In genomic region chr19:57970342-57970895, GRCm38 (mm10) we compare ENCODE assay signal across 17 mouse cellular contexts.
DNase-seq lines count a peak whose midpoint lies in the region; ATAC-seq and TF ChIP-seq lines count a peak whose summit lies in the region.
"Had no signal": no experiment of that assay in that cellular context is flagged by ENCODE, and none has a peak within 500 bp of the region (broad histone marks: within the 10 kb centered on the region; RNA-seq: fewer than 3 reads in every experiment).

No protein-coding gene starts in this region.

- 85% methylated on average over 13 of the region's 13 CpGs for WGBS in forebrain, embryonic 15.5 days
- 86% methylated on average over 13 of the region's 13 CpGs for WGBS in forebrain, embryonic 16.5 days
- WGBS in liver, postnatal 0 days (ENCODE audit: insufficient replicate concordance), result 62% methylated on average over 13 of the region's 13 CpGs
- WGBS in kidney, adult 2 months, result 79% methylated on average over 13 of the region's 13 CpGs

- H3K27ac ChIP-seq in forebrain, embryonic 15.5 days (replicated peaks), result peak overlapping the region; percentile 50
- H3K27ac ChIP-seq in forebrain, embryonic 16.5 days (ENCODE audit: low read length), result no peak overlapping the region
- no peak overlapping the region for H3K27ac ChIP-seq in liver, postnatal 0 days (ENCODE audit: low read depth)
- H3K27ac ChIP-seq in CH12.LX (ENCODE audit: insufficient read depth, low read depth), result no peak overlapping the region
- no peak overlapping the region for H3K27ac ChIP-seq in kidney, adult 2 months (ENCODE audit: insufficient read depth, low read depth, low read length)
- H3K27ac ChIP-seq: liver, embryonic 14.5 days; midbrain, embryonic 15.5 days; stomach, embryonic 15.5 days had no signal

- no peaks in the 10 kb centered on the region for H3K36me3 ChIP-seq in forebrain, embryonic 15.5 days
- H3K36me3 ChIP-seq in forebrain, embryonic 16.5 days (ENCODE audit: control insufficient read depth, insufficient read depth), result no peaks in the 10 kb centered on the region
- no peaks in the 10 kb centered on the region for H3K36me3 ChIP-seq in liver, postnatal 0 days (replicated peaks; ENCODE audit: insufficient read depth, low read length)
- H3K36me3 ChIP-seq in CH12.LX (replicated peaks in 1 of 2; ENCODE audit: control insufficient read depth in 1 of 2, insufficient read depth in 1 of 2, low read length in 1 of 2), result peaks cover 0 to 2% of the 10 kb centered on the region in 2 experiments
- H3K36me3 ChIP-seq in kidney, adult 2 months (ENCODE audit: control insufficient read depth, insufficient read depth, low read length), result no peaks in the 10 kb centered on the region
- H3K36me3 ChIP-seq: G1E; midbrain, embryonic 15.5 days; stomach, embryonic 15.5 days had no signal

- H3K9me3 ChIP-seq in forebrain, embryonic 15.5 days, result no peaks in the 10 kb centered on the region
- H3K9me3 ChIP-seq in forebrain, embryonic 16.5 days (ENCODE audit: control insufficient read depth, low read length), result no peaks in the 10 kb centered on the region
- no peaks in the 10 kb centered on the region for H3K9me3 ChIP-seq in liver, postnatal 0 days (ENCODE audit: low read length)
- H3K9me3 ChIP-seq in CH12.LX (replicated peaks; ENCODE audit: low read length), result no peaks in the 10 kb centered on the region
- H3K9me3 ChIP-seq: heart, embryonic 12.5 days; midbrain, embryonic 15.5 days; stomach, embryonic 15.5 days had no signal

- no peaks in the 10 kb centered on the region for H3K27me3 ChIP-seq in forebrain, embryonic 15.5 days
- no peaks in the 10 kb centered on the region for H3K27me3 ChIP-seq in forebrain, embryonic 16.5 days (replicated peaks; ENCODE audit: control insufficient read depth, insufficient read depth, low read length)
- no peaks in the 10 kb centered on the region for H3K27me3 ChIP-seq in liver, postnatal 0 days (ENCODE audit: insufficient read depth, low read length)
- no peaks in the 10 kb centered on the region for H3K27me3 ChIP-seq in CH12.LX (replicated peaks)
- no peaks in the 10 kb centered on the region for H3K27me3 ChIP-seq in kidney, adult 2 months (replicated peaks; ENCODE audit: control insufficient read depth, insufficient read depth, low read length)
- H3K27me3 ChIP-seq: heart, embryonic 12.5 days; midbrain, embryonic 15.5 days; stomach, embryonic 15.5 days had no signal

- H3K4me2 ChIP-seq in forebrain, embryonic 15.5 days (replicated peaks), result no peak overlapping the region
- H3K4me2 ChIP-seq in forebrain, embryonic 16.5 days (ENCODE audit: low read length), result no peak overlapping the region
- no peak overlapping the region for H3K4me2 ChIP-seq in liver, postnatal 0 days (ENCODE audit: low read depth, low read length)
- peak overlapping the region; percentile 61; the same call in 1 of the 2 replicates for H3K4me2 ChIP-seq in CH12.LX (ENCODE audit: insufficient read depth, low read depth, poor library complexity, severe bottlenecking)
- H3K4me2 ChIP-seq: heart, embryonic 12.5 days; midbrain, embryonic 15.5 days; stomach, embryonic 15.5 days had no signal

- H3K4me1 ChIP-seq in forebrain, embryonic 15.5 days, result peaks cover 2% of the 10 kb centered on the region; the same call in 1 of the 2 replicates
- H3K4me1 ChIP-seq in forebrain, embryonic 16.5 days (replicated peaks; ENCODE audit: control insufficient read depth, insufficient read depth, low read length), result 0 out of 2 replicates have a peak, but pooled peaks cover 5% of the 10 kb centered on the region
- no peaks in the 10 kb centered on the region for H3K4me1 ChIP-seq in liver, postnatal 0 days (ENCODE audit: insufficient read depth)
- H3K4me1 ChIP-seq in CH12.LX (ENCODE audit: control insufficient read depth in 1 of 2, insufficient read depth in 2 of 2), result no peaks in the 10 kb centered on the region
- no peaks in the 10 kb centered on the region for H3K4me1 ChIP-seq in kidney, adult 2 months (ENCODE audit: control insufficient read depth, insufficient read depth, low read length)
- H3K4me1 ChIP-seq: heart, embryonic 12.5 days; midbrain, embryonic 15.5 days; stomach, embryonic 15.5 days had no signal

- TF ChIP-seq EP300 in liver, postnatal 0 days (IDR thresholded peaks at IDR 0.05; ENCODE audit: low read depth), result no peak
- no peak for TF ChIP-seq EP300 in CH12.LX (IDR thresholded peaks at IDR 0.05; ENCODE audit: low read length)

- no peak overlapping the region for H3K4me3 ChIP-seq in forebrain, embryonic 15.5 days
- no peak overlapping the region for H3K4me3 ChIP-seq in forebrain, embryonic 16.5 days (replicated peaks; ENCODE audit: low read length)
- no peak overlapping the region for H3K4me3 ChIP-seq in liver, postnatal 0 days (ENCODE audit: low read depth, low read length)
- no peak overlapping the region for H3K4me3 ChIP-seq in CH12.LX (replicated peaks in 1 of 3; ENCODE audit: low read depth in 2 of 3, low read length in 2 of 3, poor library complexity in 1 of 3)
- H3K4me3 ChIP-seq in kidney, adult 2 months (ENCODE audit: insufficient read depth, low read depth, low read length), result no peak overlapping the region
- H3K4me3 ChIP-seq: heart, embryonic 12.5 days; midbrain, embryonic 15.5 days; stomach, embryonic 15.5 days had no signal

- no peak for DNase-seq in liver, postnatal 0 days
- DNase-seq in liver, result no peak
- no peak for DNase-seq in CH12.LX (ENCODE audit: extremely low read depth)
- DNase-seq in left cerebral cortex, postnatal 25 days (ENCODE audit: low spot score in 2 of 2), result peak; percentile 30 to 71
- DNase-seq in kidney, adult 2 months, result no peak
- DNase-seq in adrenal gland, postnatal 25 days, result no peak
- DNase-seq: adrenal gland, adult 8-10 months; cerebellum, adult 9-10 months; embryo, embryonic 11 days; heart, postnatal 4 days had no signal

- in situ Hi-C loops in CH12.LX (cut with MboI; ENCODE audit: low pct_ligation_motif_present, low pct_unique_long_range_greater_than_20kb, low sequenced_read_pairs), result no loop called here

- TF ChIP-seq RAD21 in CH12.LX (IDR thresholded peaks at IDR 0.05; ENCODE audit: low read depth, low read length), result no peak; the same call in 1 of the 2 replicates

- H3K9ac ChIP-seq in forebrain, embryonic 15.5 days (replicated peaks), result no peak overlapping the region
- H3K9ac ChIP-seq in forebrain, embryonic 16.5 days (replicated peaks; ENCODE audit: low read depth, low read length), result no peak overlapping the region
- H3K9ac ChIP-seq in liver, postnatal 0 days (replicated peaks), result no peak overlapping the region
- H3K9ac ChIP-seq in CH12.LX (ENCODE audit: insufficient read depth, low read depth), result no peak overlapping the region
- H3K9ac ChIP-seq: heart, embryonic 12.5 days; liver, embryonic 14.5 days; midbrain, embryonic 15.5 days; stomach, embryonic 15.5 days had no signal

- intact Hi-C loops in left cerebral cortex, postnatal 25 days (cut with DNase I), result loop anchor here (5.0 kb wide), 1 partner anchor 57 kb away; no protein-coding TSS in a partner anchor

- TF ChIP-seq POLR2A in CH12.LX (IDR thresholded peaks at IDR 0.05; ENCODE audit: low read depth, low read length), result no peak
- no peak for TF ChIP-seq POLR2A in kidney, adult 2 months (IDR thresholded peaks at IDR 0.05; ENCODE audit: low read depth, low read length)

- dilution Hi-C loops in CH12.LX (cut with MboI; ENCODE audit: extremely low pct_ligation_motif_present, extremely low pct_unique_long_range_greater_than_20kb, low sequenced_read_pairs), result no loop called here

- TF ChIP-seq CTCF in liver, postnatal 0 days (IDR thresholded peaks at IDR 0.05; ENCODE audit: low read depth), result 0 out of 2 replicates have a peak, but pooled peaks have one; percentile 16
- TF ChIP-seq CTCF in CH12.LX (conservative IDR thresholded peaks at IDR 0.05 in 1 of 2, IDR thresholded peaks at IDR 0.05 in 1 of 2; ENCODE audit: low read depth in 2 of 2, low read length in 2 of 2), result peak in 1 of 2 experiments; percentile 30; a peak in 2 of 4 replicates
- TF ChIP-seq CTCF in kidney, adult 2 months (conservative IDR thresholded peaks at IDR 0.05; ENCODE audit: insufficient read depth, insufficient read length, low read depth, low read length), result no peak

- ATAC-seq in forebrain, embryonic 15.5 days (replicated peaks), result no peak
- no peak for ATAC-seq in forebrain, embryonic 16.5 days
- ATAC-seq in liver, postnatal 0 days, result no peak
- ATAC-seq: midbrain, embryonic 15.5 days had no signal

- no peaks in the 10 kb centered on the region for H3K79me2 ChIP-seq in CH12.LX (replicated peaks; ENCODE audit: control insufficient read depth, extremely low read depth, insufficient read depth, poor library complexity, severe bottlenecking)

TF ChIP-seq in CH12.LX, 34 proteins besides CTCF, POLR2A, EP300 and RAD21:
- TF ChIP-seq PAX5 (IDR thresholded peaks at IDR 0.05; ENCODE audit: low read length) (no peak), CHD2 (IDR thresholded peaks at IDR 0.05; ENCODE audit: low read length) (0 out of 2 replicates have a peak, but pooled peaks have one; percentile 22), E2F4 (IDR thresholded peaks at IDR 0.05; ENCODE audit: insufficient replicate concordance, low read depth, low read length) (no peak)

Comparison
In these comparisons a context has a peak if more than half of its experiments do, and no peak if none do; other contexts are left out.
1. DNase-seq: peak in left cerebral cortex, postnatal 25 days (2 of 2); none in liver, postnatal 0 days (single experiment), liver (single experiment), CH12.LX (single experiment), kidney, adult 2 months (single experiment) and adrenal gland, postnatal 25 days (single experiment).